Mouse (Mus musculus): ENCODE data around the gene Eed.

Gene Eed

DNA sequence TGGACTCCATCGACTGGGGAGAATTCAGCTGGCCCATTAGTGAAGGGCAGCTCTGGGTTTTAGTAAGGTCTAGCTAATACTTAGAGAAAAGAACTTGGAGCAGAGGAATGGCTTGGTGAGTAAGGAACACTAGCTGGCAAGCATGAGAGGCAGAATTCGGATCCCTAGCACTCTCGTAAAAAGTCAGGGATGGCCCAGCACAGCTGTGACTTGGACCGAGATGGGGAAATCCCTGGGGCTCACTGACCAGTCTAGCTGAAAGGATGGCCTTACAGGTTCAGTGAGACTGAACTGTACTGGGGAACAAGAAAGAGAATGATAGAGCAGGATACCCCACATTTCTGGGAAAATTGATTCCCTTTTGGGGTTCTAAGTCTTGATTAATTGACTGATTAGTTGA is 71.1 kb downstream of the Eed start:
- in situ Hi-C loops (cut with MboI, MseI): loop anchor here in 1 of 2 experiments (10.0 kb wide), 1 partner anchor 1115 kb away; no protein-coding TSS in a partner anchor

DNA sequence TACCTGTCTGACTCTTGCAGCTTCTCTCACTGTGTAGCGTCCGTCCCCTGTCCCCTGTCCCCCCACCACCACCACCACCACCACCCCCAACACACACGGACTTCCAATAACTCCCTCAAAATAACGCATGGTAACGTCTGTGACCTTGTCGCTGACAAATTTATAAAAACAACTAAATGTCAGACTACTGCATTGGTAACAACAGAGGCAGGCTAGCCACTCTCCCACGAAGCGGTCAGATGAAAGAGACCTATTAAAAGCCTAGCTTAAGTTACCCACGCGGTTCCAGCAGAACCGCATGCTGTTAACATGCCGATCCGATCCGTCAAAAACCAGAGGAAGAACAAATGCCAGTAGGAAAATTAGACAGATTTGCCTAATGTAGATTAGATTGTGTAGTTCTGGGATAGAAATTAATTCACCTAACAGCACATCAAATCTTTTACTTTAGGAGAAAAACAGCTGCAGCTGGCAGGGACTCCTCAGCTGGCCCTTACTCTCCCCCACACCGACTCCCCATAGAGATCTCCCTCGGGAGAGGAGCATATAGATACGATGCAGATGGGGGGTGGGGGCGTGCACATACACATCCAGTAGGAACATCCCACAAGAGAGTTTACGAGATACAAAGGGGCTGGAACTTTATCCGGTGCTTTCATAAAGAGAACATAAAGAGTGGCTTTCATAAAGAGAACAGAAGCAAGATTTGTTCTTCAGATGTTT is 71.7 kb downstream of the Eed start:
- in situ Hi-C loops (cut with MboI, MseI): loop anchor here in 1 of 2 experiments (10.0 kb wide), 1 partner anchor 1116 kb away; no protein-coding TSS in a partner anchor

DNA sequence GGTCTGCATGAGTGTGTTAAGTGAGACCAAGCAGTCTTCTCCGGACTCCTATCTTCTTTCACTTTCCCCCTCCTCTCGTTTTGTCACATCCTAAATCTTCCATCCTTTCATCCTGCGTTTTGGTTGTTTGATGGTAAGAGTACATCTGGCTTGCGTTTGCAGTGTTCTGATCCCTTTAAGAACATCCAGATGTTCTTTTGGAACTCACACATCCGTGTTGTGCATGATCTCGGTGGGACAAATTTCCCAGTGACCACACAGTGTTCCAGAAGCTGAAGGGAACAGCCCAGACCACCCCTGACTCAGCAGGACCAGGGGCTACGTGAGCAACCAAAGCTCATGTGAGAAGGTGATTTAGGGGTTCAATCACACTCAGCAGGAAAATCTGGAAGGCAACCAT is 72.4 kb downstream of the Eed start:
- in situ Hi-C loops (cut with MboI, MseI): loop anchor here in 1 of 2 experiments (10.0 kb wide), 1 partner anchor 1116 kb away; no protein-coding TSS in a partner anchor

DNA sequence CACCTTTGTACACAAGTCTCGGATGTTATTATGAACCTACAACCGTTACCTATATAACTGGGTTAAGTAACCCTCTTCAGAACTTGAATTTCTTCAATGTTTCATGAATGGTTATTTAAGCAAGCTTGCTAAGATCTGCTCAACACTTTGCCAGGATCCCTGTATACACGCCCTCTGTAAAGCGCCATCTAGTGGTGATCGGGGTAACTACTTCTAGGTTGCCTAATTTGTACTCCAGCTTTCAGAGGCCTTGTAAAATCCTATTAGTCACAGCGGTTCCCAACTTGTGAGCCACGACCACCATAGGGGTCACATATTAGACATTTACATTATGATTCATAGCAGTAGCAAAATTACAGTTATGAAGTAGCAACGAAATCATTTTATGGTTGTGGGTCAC is 72.8 kb downstream of the Eed start:
- in situ Hi-C loops (cut with MboI, MseI): loop anchor here in 1 of 2 experiments (10.0 kb wide), 1 partner anchor 1117 kb away; no protein-coding TSS in a partner anchor
